Mouse (Mus musculus) inflammation-experienced regulatory T-cells (primary cell): ENCODE measurements around the gene Gm21836. TPM values are rescaled to one million over a fixed set of nuclear protein-coding genes. Genes with fewer than 3 reads are reported as not detected.

Experiments
- polyA plus RNA-seq, 2 experiments: library from polyadenylated mRNA; unstranded; fragments of 100-300 nt; shearing (Covaris generic); gene quantifications; one replicate each; pipeline ENCODE4 v1.2.1; 2017

Gm21836 gene
- not detected for polyA plus RNA-seq

DNA sequence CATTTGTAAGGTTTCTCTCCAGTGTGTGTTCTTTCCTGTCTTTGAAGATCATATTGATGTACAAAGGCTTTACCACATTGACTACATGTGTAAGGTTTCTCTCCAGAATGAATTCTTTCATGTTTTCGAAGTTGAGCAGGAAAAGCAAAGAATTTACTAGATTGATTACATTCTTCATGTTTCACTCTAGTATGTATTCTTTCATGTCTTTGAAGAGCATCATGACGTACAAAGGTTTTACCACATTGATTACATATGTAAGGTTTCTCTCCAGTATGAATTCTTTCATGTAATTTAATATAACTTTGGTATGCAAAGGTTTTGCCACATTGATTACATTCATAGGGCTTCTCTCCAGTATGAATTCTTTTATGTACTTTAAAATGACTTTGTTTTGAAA, at the start of gene Gm21836:
Gm21836 (minus strand) TSS at position 101 of the 400 bp plus-strand sequence.

DNA sequence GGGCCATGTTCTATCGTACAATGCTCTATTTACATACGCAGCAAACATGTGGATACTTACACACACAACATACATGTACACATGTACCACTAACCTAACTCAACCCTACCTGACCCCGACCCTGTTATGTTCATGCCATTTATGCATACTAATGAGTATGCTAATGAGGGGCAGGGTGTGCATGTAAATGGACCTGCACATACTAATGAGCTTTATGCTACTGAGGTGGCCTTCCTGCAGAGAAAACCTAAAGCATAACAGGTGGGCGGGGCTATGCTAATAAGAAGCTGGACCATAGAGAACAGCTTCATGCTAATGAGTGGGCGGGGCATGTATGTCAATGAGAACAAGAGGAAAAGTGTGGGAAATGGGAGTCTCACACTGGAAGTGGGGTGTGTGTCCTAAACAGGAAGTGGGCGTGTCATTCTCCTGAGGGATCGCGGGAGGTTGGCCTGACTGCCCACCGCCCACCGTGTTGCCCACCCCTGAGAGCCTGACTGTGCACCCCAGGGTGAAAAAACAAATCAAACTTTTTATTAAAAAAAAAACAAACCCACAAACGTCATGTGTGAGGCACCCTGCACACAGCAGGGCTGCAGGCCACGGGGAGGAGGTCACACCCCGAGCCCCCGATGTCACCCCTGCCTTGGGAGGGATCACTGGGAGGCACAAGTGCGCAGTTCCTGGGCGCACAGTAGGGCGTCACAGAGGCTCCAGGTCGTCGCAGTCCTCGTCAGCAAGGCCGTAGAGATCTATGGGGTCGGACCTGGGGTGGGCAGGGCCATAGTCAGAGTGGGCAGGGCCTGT, 17.3 kb downstream of the Gm21836 start, which contains the start of gene Ppp2r3d:
Ppp2r3d (minus strand) TSS at position 803 of the 807 bp plus-strand sequence.

Other genes with a start within 250 kb of the Gm21836 start
- gene 2010315B03Rik, start 181.1 kb downstream of the Gm21836 start, polyA plus RNA-seq, result 10 to 100 TPM; 19.2 to 23.0 TPM
- gene Ppp2r3d, start 16.9 kb downstream of the Gm21836 start, polyA plus RNA-seq, result 10 to 100 TPM; 81.1 to 85.2 TPM